Mouse (Mus musculus): Measurements from ENCODE around the gene Cdh4. TPM values are rescaled to one million over a fixed set of nuclear protein-coding genes. Genes with fewer than 3 reads are reported as not detected.

Cdh4 gene
- total RNA-seq, 4 experiments from 2014 or later: 7.0 to 25.5 (median 13.8) TPM

- DNase-seq (ENCODE audit: low spot score in 2 of 2): no peak
Observed at GRCm38 (mm10) chr2:179591661-179592060, 149.4 kb downstream of the Cdh4 start.

GRCm38 (mm10) chr2:179595013-179595412, 152.8 kb downstream of the Cdh4 start:
- DNase-seq (ENCODE audit: low spot score in 2 of 2): no peak

DNA sequence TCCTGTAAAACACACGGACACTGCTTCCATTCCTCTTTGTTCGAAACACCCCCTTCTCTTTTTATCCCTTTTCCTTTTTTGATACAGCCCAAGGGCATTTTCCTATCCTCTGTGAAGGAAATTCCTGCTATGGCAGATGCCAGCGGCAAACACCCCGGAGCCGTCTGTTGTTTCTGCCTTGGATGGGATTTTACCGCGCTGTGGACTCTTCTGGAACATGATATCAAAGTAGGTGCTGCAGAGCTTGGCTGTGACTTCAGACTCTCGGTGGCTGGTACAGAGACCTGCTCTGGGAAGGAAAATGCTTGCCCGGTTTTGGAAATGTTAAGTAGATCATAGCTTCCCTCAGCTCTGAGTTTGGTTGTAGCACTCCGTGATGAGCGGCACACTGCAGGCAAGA, 156.7 kb downstream of the Cdh4 start:
- DNase-seq (ENCODE audit: low spot score in 2 of 2): no peak

GRCm38 (mm10) chr2:179599886-179600285, 157.7 kb downstream of the Cdh4 start:
- no peak for DNase-seq (ENCODE audit: low spot score in 2 of 2)

- DNase-seq (ENCODE audit: low spot score in 2 of 2): no peak
Observed at GRCm38 (mm10) chr2:179600347-179600746, 158.1 kb downstream of the Cdh4 start.

DNA sequence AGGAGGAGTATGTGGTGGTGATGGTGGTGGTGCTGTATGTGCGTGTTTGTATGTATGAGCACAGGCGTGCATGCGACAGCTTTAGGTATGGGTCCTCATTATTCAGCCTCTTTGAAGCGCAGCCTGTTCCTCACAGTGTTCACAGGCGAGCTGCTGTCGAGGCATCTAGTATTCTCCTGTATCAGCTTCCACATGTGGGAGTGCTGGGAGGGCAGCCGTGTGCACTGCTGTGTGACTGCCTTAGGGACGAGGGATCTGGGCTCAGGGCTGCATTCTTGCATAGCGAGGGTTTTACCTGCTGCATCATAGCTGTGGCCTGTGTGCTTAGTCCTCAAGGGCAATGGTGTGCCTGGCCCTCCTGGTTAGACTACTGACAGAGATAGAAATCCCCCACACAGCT, 158.9 kb downstream of the Cdh4 start:
- DNase-seq (ENCODE audit: low spot score in 2 of 2): no peak

- no peak for DNase-seq (ENCODE audit: low spot score in 2 of 2)
Observed at GRCm38 (mm10) chr2:179604746-179605145, 162.5 kb downstream of the Cdh4 start.

DNA sequence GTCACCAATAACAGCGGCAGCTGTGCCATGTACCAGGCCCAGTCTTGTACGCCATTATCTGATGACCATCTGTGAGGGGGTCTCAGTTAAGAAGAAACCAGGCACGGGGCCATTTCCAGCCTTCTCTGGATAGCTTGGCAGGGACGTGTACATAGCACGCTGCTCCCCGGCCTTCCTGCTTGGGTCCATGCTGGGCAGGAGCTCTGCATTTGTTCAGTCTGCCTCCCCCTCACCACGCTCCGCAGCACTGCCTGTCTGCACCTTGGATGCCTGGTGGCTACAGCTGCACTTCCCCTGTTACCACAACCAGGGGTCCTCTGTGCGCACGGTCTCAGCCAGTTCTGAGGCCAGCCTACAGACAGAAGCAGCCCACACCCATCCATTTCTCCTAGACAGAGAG, 163.0 kb downstream of the Cdh4 start:
- DNase-seq (ENCODE audit: low spot score in 2 of 2): no peak

- no peak for DNase-seq (ENCODE audit: low spot score in 2 of 2)
Observed at GRCm38 (mm10) chr2:179606341-179606740, 164.1 kb downstream of the Cdh4 start.

- no peak for DNase-seq (ENCODE audit: low spot score in 2 of 2)
Observed at GRCm38 (mm10) chr2:179615906-179616305, 173.7 kb downstream of the Cdh4 start.

- DNase-seq (ENCODE audit: low spot score in 2 of 2): no peak
Observed at GRCm38 (mm10) chr2:179623643-179624473, 181.6 kb downstream of the Cdh4 start.

DNA sequence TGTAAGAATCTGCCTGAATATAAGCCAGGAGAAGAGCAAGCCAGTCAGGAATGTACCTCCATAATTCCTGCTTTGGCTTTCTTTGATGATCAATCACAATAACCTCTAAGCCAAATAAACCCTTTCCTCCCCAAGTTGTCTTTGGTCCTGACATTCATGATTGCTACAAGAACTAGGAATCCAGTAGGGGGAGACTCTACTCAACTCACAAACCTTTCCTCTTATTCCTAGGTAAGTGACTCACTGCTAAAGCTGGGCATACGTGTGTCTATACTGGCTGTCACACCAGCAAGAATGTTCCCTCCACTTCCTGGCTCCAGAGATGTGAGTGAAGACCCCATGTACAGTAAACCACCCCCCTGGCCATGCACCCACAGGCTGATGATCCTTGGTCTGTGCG, 185.3 kb downstream of the Cdh4 start:
- DNase-seq (ENCODE audit: low spot score in 2 of 2): no peak

GRCm38 (mm10) chr2:179630720-179631119, 188.5 kb downstream of the Cdh4 start:
- DNase-seq (ENCODE audit: low spot score in 2 of 2): no peak

DNA sequence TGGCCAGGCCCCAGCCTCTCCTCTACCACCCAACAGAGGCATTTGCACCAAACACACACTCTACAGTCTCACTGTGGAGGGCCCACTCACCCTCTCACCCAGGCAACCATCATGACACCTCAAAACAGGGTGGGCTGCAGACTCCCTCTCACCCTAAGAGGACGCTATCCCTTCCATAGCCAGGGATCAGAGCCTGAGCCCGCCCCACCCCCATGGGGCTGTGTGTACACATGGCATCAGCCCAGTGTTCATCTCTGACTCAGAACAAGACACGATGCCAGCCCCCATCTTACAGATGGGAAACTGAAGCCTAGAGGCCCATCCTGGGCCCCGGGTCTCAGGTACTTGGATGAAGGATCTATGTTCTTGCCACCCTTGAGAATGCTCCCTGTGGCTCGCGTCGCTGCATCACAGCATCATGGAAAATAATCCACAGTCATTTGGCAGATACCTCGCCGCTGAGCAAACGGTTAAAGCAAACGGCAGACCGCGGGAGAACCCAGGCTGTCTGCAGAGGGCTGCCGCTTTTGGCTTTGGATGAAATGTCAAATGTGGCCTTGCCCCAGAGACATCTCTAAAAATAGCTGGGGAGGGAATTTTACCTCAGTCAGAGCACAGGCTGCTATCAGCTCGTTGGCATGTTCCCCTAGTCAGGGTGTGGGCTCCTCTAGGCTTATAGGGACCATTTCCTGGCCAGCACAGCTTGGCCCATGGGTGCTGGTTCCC, 198.5 kb downstream of the Cdh4 start:
- DNase-seq (ENCODE audit: low spot score in 2 of 2): peak; percentile 44 to 62

DNA sequence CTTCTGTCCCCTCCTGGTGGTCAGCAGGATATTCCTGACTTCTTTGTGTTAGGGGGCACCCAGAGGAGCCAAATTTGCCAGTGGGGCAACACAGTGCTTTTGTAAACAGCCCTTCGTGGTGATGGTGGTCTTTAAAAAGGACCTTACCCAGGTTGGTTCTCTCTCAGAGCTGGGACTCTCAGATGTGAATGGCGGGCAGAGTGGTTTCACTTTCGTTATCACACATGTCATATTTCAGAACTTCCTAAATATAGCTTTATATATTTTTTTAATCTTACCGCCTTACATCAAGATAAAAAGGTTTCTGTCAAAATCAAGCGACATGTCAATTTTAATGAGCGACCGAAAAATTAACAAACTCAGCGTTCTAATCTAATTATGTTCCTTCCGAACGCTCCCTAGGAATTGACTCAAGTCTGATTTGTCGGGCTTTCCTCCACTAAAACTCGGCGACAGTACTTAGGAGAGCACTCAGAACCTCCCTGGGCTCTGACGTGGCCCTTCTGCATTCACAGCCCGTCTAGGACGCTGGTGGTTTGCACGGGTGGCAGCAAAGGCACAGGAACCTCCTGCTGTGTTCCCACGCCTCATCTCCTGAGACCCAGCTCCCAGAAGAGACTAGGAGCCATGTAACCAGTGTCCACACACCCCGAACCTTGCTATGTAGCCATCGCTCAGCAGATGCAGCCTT, 206.5 kb downstream of the Cdh4 start:
- DNase-seq (ENCODE audit: low spot score in 2 of 2): no peak

GRCm38 (mm10) chr2:179649370-179649769, 207.1 kb downstream of the Cdh4 start:
- DNase-seq (ENCODE audit: low spot score in 2 of 2): no peak

- DNase-seq (ENCODE audit: low spot score in 2 of 2): no peak
Observed at GRCm38 (mm10) chr2:179650168-179650567, 207.9 kb downstream of the Cdh4 start.

GRCm38 (mm10) chr2:179655506-179655905, 213.3 kb downstream of the Cdh4 start:
- DNase-seq (ENCODE audit: low spot score in 2 of 2): no peak

DNA sequence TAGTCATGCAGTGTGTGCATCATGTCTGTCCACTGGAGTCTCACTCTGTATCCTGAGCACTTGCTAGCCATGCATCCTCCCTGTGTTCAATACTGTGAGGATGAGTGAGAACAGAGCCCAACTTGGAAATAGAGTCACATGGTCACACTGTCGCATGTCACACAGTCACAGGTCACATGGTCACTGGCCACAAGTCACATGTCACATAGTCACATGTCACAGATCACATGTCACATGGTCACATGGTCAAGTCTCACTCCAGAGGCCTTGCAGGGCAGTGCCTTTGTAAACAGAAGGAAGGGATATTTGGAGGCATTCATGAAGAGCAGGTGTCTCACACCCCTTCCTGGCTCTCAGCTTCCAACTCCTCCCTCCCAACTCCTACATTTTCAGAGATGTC, 217.0 kb downstream of the Cdh4 start:
- no peak for DNase-seq (ENCODE audit: low spot score in 2 of 2)

- no peak for DNase-seq (ENCODE audit: low spot score in 2 of 2)
Observed at GRCm38 (mm10) chr2:179661998-179662714, 219.9 kb downstream of the Cdh4 start.

- no peak for DNase-seq (ENCODE audit: low spot score in 2 of 2)
Observed at GRCm38 (mm10) chr2:179662739-179663138, 220.5 kb downstream of the Cdh4 start.

All from gastrocnemius, adult 8-10 months (tissue).